Mouse (Mus musculus) thymus, adult 18-20 months (tissue): Measurements from ENCODE around the gene Glrp1.

Experiments used
- DNase-seq, 2 experiments: peaks; one replicate each; pipeline ENCODE4 v3.0.0; 2022; ENCODE audit warnings: mixed read lengths in 2 of 2

Glrp1 gene

GRCm38 (mm10) chr1:88459655-88460054, 50.2 kb downstream of the Glrp1 start:
- no peak for DNase-seq

- no peak for DNase-seq
Observed at GRCm38 (mm10) chr1:88459196-88459595, 50.7 kb downstream of the Glrp1 start.

GRCm38 (mm10) chr1:88456451-88457072, 53.3 kb downstream of the Glrp1 start:
- DNase-seq = peak; percentile 46 to 53

GRCm38 (mm10) chr1:88455761-88456160, 54.1 kb downstream of the Glrp1 start:
- no peak for DNase-seq

GRCm38 (mm10) chr1:88454703-88455102, 55.2 kb downstream of the Glrp1 start:
- DNase-seq = no peak

GRCm38 (mm10) chr1:88452198-88452597, 57.7 kb downstream of the Glrp1 start:
- DNase-seq = no peak

- no peak for DNase-seq
Observed at GRCm38 (mm10) chr1:88450668-88451067, 59.2 kb downstream of the Glrp1 start.
